Comparison of ENCODE assay signal across 13 mouse cellular contexts in genomic region chr19:48368056-48368455, GRCm38 (mm10).
A peak's percentile ranks its signal among the peaks of the same experiment; 100 is the strongest.
DNase-seq lines count a peak whose midpoint lies in the region; ATAC-seq lines count a peak whose summit lies in the region.
"Had no signal": no experiment of that assay in that cellular context is flagged by ENCODE, and none has a peak within 500 bp of the region (broad histone marks: within the 10 kb centered on the region; RNA-seq: fewer than 3 reads in every experiment).

No protein-coding gene starts in this region.

- H3K4me1 ChIP-seq in midbrain, embryonic 15.5 days, result peaks cover 4% of the 10 kb centered on the region; the same call in 1 of the 2 replicates
- no peaks in the 10 kb centered on the region for H3K4me1 ChIP-seq in midbrain, embryonic 11.5 days (ENCODE audit: control insufficient read depth, insufficient read depth, low read length)
- H3K4me1 ChIP-seq: embryonic facial prominence, embryonic 12.5 days; limb, embryonic 13.5 days had no signal

- 0 out of 2 replicates have a peak, but pooled peaks have one; percentile 27 for ATAC-seq in midbrain, embryonic 15.5 days (replicated peaks)
- no peak for ATAC-seq in midbrain, embryonic 11.5 days (ENCODE audit: low FRiP score)
- no peak for ATAC-seq in erythroblast, adult 5-6 weeks (replicated peaks; ENCODE audit: low FRiP score, poor library complexity, severe bottlenecking)
- ATAC-seq: inflammation-experienced regulatory T-cells, adult 6 months; lung, postnatal 0 days had no signal

- H3K4me3 ChIP-seq in midbrain, embryonic 15.5 days, result no peak overlapping the region
- H3K4me3 ChIP-seq in midbrain, embryonic 11.5 days (ENCODE audit: low read depth, low read length), result no peak overlapping the region
- H3K4me3 ChIP-seq: embryonic facial prominence, embryonic 12.5 days; limb, embryonic 13.5 days had no signal

- no peaks in the 10 kb centered on the region for H3K27me3 ChIP-seq in midbrain, embryonic 15.5 days (replicated peaks)
- H3K27me3 ChIP-seq in midbrain, embryonic 11.5 days (ENCODE audit: control insufficient read depth, insufficient read depth, low read length), result no peaks in the 10 kb centered on the region
- H3K27me3 ChIP-seq: CH12.LX; embryonic facial prominence, embryonic 12.5 days; limb, embryonic 13.5 days had no signal

- no peak overlapping the region for H3K4me2 ChIP-seq in midbrain, embryonic 15.5 days
- no peak overlapping the region for H3K4me2 ChIP-seq in midbrain, embryonic 11.5 days
- H3K4me2 ChIP-seq: embryonic facial prominence, embryonic 12.5 days; limb, embryonic 13.5 days had no signal

- no peaks in the 10 kb centered on the region for H3K9me3 ChIP-seq in midbrain, embryonic 15.5 days
- no peaks in the 10 kb centered on the region for H3K9me3 ChIP-seq in midbrain, embryonic 11.5 days (ENCODE audit: control insufficient read depth, low read length)
- H3K9me3 ChIP-seq: embryonic facial prominence, embryonic 12.5 days; limb, embryonic 13.5 days had no signal

- H3K36me3 ChIP-seq in midbrain, embryonic 15.5 days (replicated peaks), result no peaks in the 10 kb centered on the region
- no peaks in the 10 kb centered on the region for H3K36me3 ChIP-seq in midbrain, embryonic 11.5 days (ENCODE audit: control insufficient read depth, insufficient read depth, low read length)
- H3K36me3 ChIP-seq: embryonic facial prominence, embryonic 12.5 days; limb, embryonic 13.5 days had no signal

- no peak overlapping the region for H3K9ac ChIP-seq in midbrain, embryonic 15.5 days
- H3K9ac ChIP-seq in midbrain, embryonic 11.5 days (ENCODE audit: low read length), result no peak overlapping the region
- H3K9ac ChIP-seq: embryonic facial prominence, embryonic 12.5 days; limb, embryonic 13.5 days had no signal

- WGBS in midbrain, embryonic 15.5 days, result 36% methylated on average over 10 of the region's 10 CpGs
- 57% methylated on average over 10 of the region's 10 CpGs for WGBS in midbrain, embryonic 11.5 days

- no peak for DNase-seq in midbrain, embryonic 11.5 days (ENCODE audit: low spot score, missing footprints)
- DNase-seq in frontal cortex, postnatal 14 days (ENCODE audit: low spot score in 2 of 2), result peak; percentile 40 to 46
- peak; percentile 37 to 53 for DNase-seq in layer of hippocampus, postnatal 36 days
- peak; percentile 64 to 73 for DNase-seq in right cerebral cortex, postnatal 36 days (ENCODE audit: low spot score in 2 of 2)
- no peak for DNase-seq in adrenal gland, adult (ENCODE audit: inconsistent age in 2 of 2, low spot score in 1 of 2)
- DNase-seq in neural tube, embryonic 10.5 days (ENCODE audit: extremely low spot score, low spot score), result no peak

- no peak overlapping the region for H3K27ac ChIP-seq in midbrain, embryonic 15.5 days
- H3K27ac ChIP-seq in midbrain, embryonic 11.5 days (ENCODE audit: low read depth, low read length), result no peak overlapping the region
- H3K27ac ChIP-seq: embryonic facial prominence, embryonic 12.5 days; limb, embryonic 13.5 days had no signal

Comparison
In these comparisons a context has a peak if more than half of its experiments do, and no peak if none do; other contexts are left out.
1. DNase-seq: peak in frontal cortex, postnatal 14 days (2 of 2), layer of hippocampus, postnatal 36 days (2 of 2) and right cerebral cortex, postnatal 36 days (2 of 2); none in midbrain, embryonic 11.5 days (single experiment), adrenal gland, adult (0 of 2) and neural tube, embryonic 10.5 days (single experiment).